Mouse (Mus musculus) monocyte, adult 59 days (primary cell): Measurements from ENCODE around the gene Ndufv3. TPM values are rescaled to one million over a fixed set of nuclear protein-coding genes. Genes with fewer than 3 reads are reported as not detected.

Source experiments
- total RNA-seq, 2 experiments: library from RNA; stranded (reverse); gene quantifications; one replicate each; pipeline ENCODE4 v1.2.4; 2023

The Ndufv3 gene
- 10 to 100 TPM; 74.3 to 85.4 TPM for total RNA-seq

DNA sequence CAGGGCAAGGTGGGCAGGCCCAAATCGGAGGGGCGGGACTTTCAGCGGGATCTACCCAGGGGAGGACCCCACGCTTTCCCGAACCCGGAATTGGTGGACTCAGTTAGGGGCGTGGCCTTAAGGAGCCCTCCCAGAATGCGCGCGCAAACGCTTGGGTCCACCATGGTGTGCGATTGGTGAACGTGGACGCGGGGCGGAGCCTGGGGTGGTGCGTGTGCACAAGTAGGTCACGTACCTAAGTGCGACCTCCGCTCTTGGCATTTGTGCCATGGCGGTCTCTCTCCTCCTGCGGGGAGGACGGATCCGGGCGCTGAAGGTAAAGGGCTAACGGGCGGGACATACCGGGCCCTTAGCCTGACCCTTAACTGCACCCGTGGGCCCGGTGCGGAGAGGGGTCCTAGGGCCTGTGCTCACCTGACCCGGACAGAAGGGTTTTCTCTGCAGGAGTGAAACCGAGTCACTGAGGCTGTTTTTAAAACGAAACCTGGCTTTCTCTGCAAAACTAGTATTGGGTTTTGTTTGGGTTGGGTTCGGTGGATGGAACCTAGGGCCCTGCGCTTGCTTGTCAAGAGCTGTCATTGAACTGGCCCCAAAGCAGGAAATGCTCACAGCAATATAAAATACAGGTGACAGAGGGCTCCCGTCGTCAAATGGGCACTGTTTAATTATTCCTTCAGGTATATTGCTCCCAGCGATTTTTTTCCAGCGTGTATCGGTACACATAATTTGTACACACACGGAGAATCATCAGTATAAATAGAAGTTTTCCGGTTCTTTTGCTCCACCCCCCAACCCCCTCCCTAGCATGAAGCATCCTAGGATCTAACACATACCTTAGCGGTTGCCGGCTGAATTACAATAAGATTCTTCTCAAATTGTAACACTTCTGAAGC is at the start of gene Ndufv3, which contains the start of gene Wdr4:
Gene Ndufv3, plus strand, starts transcription at position 170 of the 893 bp plus-strand sequence.
Gene Wdr4, minus strand, starts transcription at position 35 of the 893 bp plus-strand sequence.

DNA sequence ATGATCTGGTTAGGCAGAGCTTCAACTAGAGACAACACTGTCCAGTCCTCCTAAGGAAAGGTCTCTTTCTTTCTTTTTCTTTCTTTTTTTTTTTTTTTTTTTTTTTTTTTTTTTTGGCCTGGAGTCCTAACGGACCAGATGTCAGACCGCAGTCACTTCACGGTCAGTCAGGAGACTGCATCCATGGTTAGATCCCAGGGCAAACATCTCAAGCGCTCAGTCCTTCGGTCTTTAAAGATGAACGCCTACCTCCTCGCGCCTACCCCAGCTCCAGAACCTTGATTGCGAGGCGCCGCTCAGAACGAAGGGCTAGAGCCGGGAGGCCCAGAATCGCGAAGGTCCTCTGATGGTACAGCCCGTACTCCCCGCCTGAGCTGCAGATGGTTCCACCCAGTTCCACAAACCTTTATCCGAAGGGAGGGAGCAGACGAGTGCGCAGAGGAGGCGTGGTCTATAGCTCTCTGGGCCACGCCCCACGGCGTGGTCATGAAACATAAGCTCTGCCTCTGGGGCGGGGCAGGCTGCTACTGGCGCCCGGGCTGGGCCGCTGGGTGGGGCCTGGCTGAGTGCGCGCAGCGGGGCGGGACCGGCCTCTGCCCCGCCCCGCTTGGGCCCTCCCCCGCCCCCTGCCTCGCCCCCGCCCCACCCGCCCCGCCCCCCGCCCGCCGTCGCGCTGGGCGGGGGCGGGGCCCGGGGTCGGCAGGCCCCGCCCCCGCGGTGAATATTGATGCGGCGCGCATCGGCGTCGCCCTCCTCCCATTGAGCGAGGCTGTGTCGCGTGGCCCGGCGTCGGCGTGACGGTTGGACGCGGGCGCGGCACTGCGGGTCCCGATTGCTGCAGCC is 44.3 kb downstream of the Ndufv3 start, which contains the start of gene Pknox1:
Gene Pknox1, plus strand, starts transcription at position 720 of the 843 bp plus-strand sequence.

Other genes starting within 250 kb of the Ndufv3 start
- under 1 TPM in 1 of 2 experiments, not detected in 1; 0.42 TPM for gene Rsph1, start 242.7 kb upstream of the Ndufv3 start, total RNA-seq
- gene Slc37a1, start 233.3 kb upstream of the Ndufv3 start, total RNA-seq: 10 to 100 TPM; 22.8 to 23.9 TPM
- gene Pde9a, start 133.9 kb upstream of the Ndufv3 start, total RNA-seq: not detected
- gene Wdr4, start 135 bp upstream of the Ndufv3 start, total RNA-seq: 10 to 100 TPM; 12.8 to 21.9 TPM
- 10 to 100 TPM; 28.5 to 33.7 TPM for gene Pknox1, start 44.6 kb downstream of the Ndufv3 start, total RNA-seq
- not detected for gene Cbs, start 117.1 kb downstream of the Ndufv3 start, total RNA-seq
- 100 to 1,000 TPM; 198 to 215 TPM for gene U2af1, start 138.8 kb downstream of the Ndufv3 start, total RNA-seq
- not detected for gene Cryaa, start 157.7 kb downstream of the Ndufv3 start, total RNA-seq